Mouse (Mus musculus) heart, embryonic 12.5 days (tissue): ENCODE results near the gene Syngr1. TPM values are rescaled to one million over a fixed set of nuclear protein-coding genes. Genes with fewer than 3 reads are reported as not detected.
A peak's percentile ranks its signal among the peaks of the same experiment; 100 is the strongest.

Experiments
- ATAC-seq: fragments of 200-750 bp; cut with Nextera tagmentation; 2 replicates; pipeline ENCODE4 v1.8.0; 2017; ENCODE audit warnings: moderate TSS enrichment, moderate library complexity; ENCODE audit not compliant: insufficient number of reproducible peaks, low FRiP score
- H3K27ac ChIP-seq: fragments of 300-500 bp; sonication (generic); 2 replicates; pipeline ENCODE4 v1.5.1; 2016; ENCODE audit warnings: mild to moderate bottlenecking, moderate library complexity; ENCODE audit not compliant: poor library complexity, severe bottlenecking
- H3K27me3 ChIP-seq: fragments of 300-500 bp; sonication (generic); replicated peaks from 2 replicates; pipeline ENCODE4 v1.6.1; 2016; ENCODE audit warnings: mild to moderate bottlenecking, moderate library complexity
- H3K36me3 ChIP-seq: fragments of 300-500 bp; sonication (generic); 2 replicates; pipeline ENCODE4 v1.6.1; 2016; ENCODE audit warnings: mild to moderate bottlenecking, moderate library complexity
- H3K4me1 ChIP-seq: fragments of 300-500 bp; sonication (generic); replicated peaks from 2 replicates; pipeline ENCODE4 v1.6.1; 2016; ENCODE audit warnings: mild to moderate bottlenecking
- H3K4me2 ChIP-seq: fragments of 300-500 bp; sonication (generic); 2 replicates; pipeline ENCODE4 v1.6.1; 2016; ENCODE audit warnings: mild to moderate bottlenecking, moderate library complexity
- H3K4me3 ChIP-seq: fragments of 300-500 bp; sonication (generic); 2 replicates; pipeline ENCODE4 v1.5.1; 2016; ENCODE audit warnings: mild to moderate bottlenecking
- H3K9ac ChIP-seq: fragments of 300-500 bp; sonication (generic); 2 replicates; pipeline ENCODE4 v1.6.1; 2016; ENCODE audit warnings: mild to moderate bottlenecking, moderate library complexity
- H3K9me3 ChIP-seq: fragments of 300-500 bp; sonication (generic); replicated peaks from 2 replicates; pipeline ENCODE4 v1.6.1; 2016; ENCODE audit warnings: mild to moderate bottlenecking, moderate library complexity
- WGBS: fragments of 180-500 bp; shearing (Covaris S2); methylation state at CpG from one replicate; pipeline ENCODE4 v1.1.7; 2016; 5-methylcytosine and 5-hydroxymethylcytosine counted together
- polyA plus RNA-seq: library from polyadenylated mRNA; unstranded; fragments of >200 nt; fragmentation: Nextera tagmentation; extraction: Ambion mirVana; gene quantifications from 2 replicates; pipeline ENCODE4 v1.2.1, GENCODE M21; 2016

Gene Syngr1
- polyA plus RNA-seq, 1 experiment from 2014 or later, result 19.0 TPM

GRCm38 (mm10) chr15:80070095-80070644 lies 21.0 kb upstream of the Syngr1 start:
- ATAC-seq, result no peak

GRCm38 (mm10) chr15:80071951-80072437 lies 19.1 kb upstream of the Syngr1 start:
- ATAC-seq, result no peak
- H3K27ac ChIP-seq, result no peak overlapping the region
- H3K4me2 ChIP-seq, result no peak overlapping the region
- peaks cover 8% of the 10 kb centered on the region for H3K36me3 ChIP-seq
- no peaks in the 10 kb centered on the region for H3K27me3 ChIP-seq
- H3K4me1 ChIP-seq, result peaks cover 42% of the 10 kb centered on the region
- no peak overlapping the region for H3K4me3 ChIP-seq
- no peak overlapping the region for H3K9ac ChIP-seq
- H3K9me3 ChIP-seq, result no peaks in the 10 kb centered on the region
- 43% methylated on average over 9 of the region's 9 CpGs for WGBS

More at GRCm38 (mm10) chr15:80070095-80070644, 21.0 kb upstream of the Syngr1 start:
- Histone ChIP-seq H3K9ac (no peak overlapping the region; the same call in 1 of the 2 replicates), H3K9me3 (no peaks in the 10 kb centered on the region), H3K27me3 (no peaks in the 10 kb centered on the region), H3K4me1 (peaks cover 28% of the 10 kb centered on the region), H3K27ac (no peak overlapping the region; the same call in 1 of the 2 replicates), H3K4me2 (no peak overlapping the region), H3K36me3 (no peaks in the 10 kb centered on the region), H3K4me3 (no peak overlapping the region)
- 41% methylated on average over 8 of the region's 8 CpGs for WGBS

GRCm38 (mm10) chr15:80072579-80073255 lies 18.4 kb upstream of the Syngr1 start:
- Histone ChIP-seq H3K4me2 (no peak overlapping the region), H3K27me3 (no peaks in the 10 kb centered on the region), H3K27ac (no peak overlapping the region), H3K36me3 (peaks cover 14% of the 10 kb centered on the region), H3K4me3 (no peak overlapping the region), H3K9me3 (no peaks in the 10 kb centered on the region), H3K4me1 (peaks cover 42% of the 10 kb centered on the region), H3K9ac (no peak overlapping the region)
- 78% methylated on average over 7 of the region's 7 CpGs for WGBS
- no peak for ATAC-seq

- WGBS, result 89% methylated on average over 1 of the region's 1 CpGs
- Histone ChIP-seq H3K4me1 (peaks cover 42% of the 10 kb centered on the region), H3K27ac (no peak overlapping the region), H3K27me3 (no peaks in the 10 kb centered on the region), H3K4me2 (no peak overlapping the region), H3K9me3 (no peaks in the 10 kb centered on the region), H3K4me3 (no peak overlapping the region), H3K36me3 (peaks cover 19% of the 10 kb centered on the region), H3K9ac (no peak overlapping the region)
- no peak for ATAC-seq
These were observed 17.9 kb upstream of the Syngr1 start for GRCm38 (mm10) chr15:80073256-80073621.

DNA sequence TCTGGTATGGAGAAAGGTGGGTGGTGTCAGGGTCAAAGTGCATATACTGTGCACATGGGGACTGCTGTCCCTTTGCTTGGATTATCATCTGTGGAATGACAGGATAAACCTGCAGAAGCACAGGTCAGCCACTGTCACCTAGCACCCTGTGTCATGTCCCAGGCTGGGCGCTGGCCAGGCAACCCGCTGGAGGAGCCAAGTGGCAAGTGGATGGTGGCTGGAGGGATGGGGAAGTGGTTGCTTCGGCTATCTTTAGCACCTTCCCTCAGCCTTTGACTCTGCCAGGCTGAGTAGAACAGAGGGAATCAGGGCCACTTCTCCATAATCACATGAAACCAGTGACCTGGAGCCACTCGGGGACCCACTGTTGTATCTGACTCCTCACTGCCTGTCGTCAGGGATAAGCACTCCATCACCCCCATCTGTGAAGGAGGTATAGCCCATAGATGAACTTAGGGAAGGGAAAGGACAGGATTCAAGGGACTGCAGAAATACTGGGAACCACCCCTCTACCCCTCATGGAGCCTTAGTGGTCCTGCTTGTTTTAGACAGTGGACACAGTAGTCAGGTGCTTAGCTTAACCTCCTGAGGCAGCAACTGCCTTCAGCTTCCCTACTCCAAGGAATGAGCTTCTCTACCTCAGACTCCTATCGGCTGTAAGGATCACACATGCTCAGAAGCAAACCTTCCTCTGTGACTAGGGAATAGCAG lies 16.3 kb upstream of the Syngr1 start:
- Histone ChIP-seq H3K4me1 (peaks cover 45% of the 10 kb centered on the region), H3K9ac (no peak overlapping the region), H3K4me3 (no peak overlapping the region), H3K36me3 (peaks cover 35% of the 10 kb centered on the region), H3K27ac (no peak overlapping the region), H3K9me3 (no peaks in the 10 kb centered on the region), H3K27me3 (no peaks in the 10 kb centered on the region), H3K4me2 (no peak overlapping the region)
- no peak for ATAC-seq
- 38% methylated on average over 6 of the region's 6 CpGs for WGBS

- Histone ChIP-seq H3K27me3 (no peaks in the 10 kb centered on the region), H3K4me2 (no peak overlapping the region), H3K9me3 (no peaks in the 10 kb centered on the region), H3K36me3 (peaks cover 40% of the 10 kb centered on the region), H3K27ac (no peak overlapping the region), H3K4me3 (no peak overlapping the region), H3K9ac (no peak overlapping the region), H3K4me1 (peaks cover 45% of the 10 kb centered on the region)
- 38% methylated on average over 3 of the region's 3 CpGs for WGBS
- ATAC-seq, result no peak
These were observed 15.8 kb upstream of the Syngr1 start for GRCm38 (mm10) chr15:80075374-80075694.

GRCm38 (mm10) chr15:80075733-80076337 lies 15.3 kb upstream of the Syngr1 start:
- Histone ChIP-seq H3K36me3 (peaks cover 45% of the 10 kb centered on the region), H3K9ac (no peak overlapping the region), H3K4me3 (no peak overlapping the region), H3K4me2 (no peak overlapping the region), H3K27me3 (no peaks in the 10 kb centered on the region), H3K4me1 (peaks cover 47% of the 10 kb centered on the region), H3K27ac (peak overlapping the region; percentile 5; the same call in 1 of the 2 replicates), H3K9me3 (no peaks in the 10 kb centered on the region)
- WGBS, result 32% methylated on average over 5 of the region's 5 CpGs
- ATAC-seq, result peak; percentile 33; the same call in 1 of the 2 replicates

DNA sequence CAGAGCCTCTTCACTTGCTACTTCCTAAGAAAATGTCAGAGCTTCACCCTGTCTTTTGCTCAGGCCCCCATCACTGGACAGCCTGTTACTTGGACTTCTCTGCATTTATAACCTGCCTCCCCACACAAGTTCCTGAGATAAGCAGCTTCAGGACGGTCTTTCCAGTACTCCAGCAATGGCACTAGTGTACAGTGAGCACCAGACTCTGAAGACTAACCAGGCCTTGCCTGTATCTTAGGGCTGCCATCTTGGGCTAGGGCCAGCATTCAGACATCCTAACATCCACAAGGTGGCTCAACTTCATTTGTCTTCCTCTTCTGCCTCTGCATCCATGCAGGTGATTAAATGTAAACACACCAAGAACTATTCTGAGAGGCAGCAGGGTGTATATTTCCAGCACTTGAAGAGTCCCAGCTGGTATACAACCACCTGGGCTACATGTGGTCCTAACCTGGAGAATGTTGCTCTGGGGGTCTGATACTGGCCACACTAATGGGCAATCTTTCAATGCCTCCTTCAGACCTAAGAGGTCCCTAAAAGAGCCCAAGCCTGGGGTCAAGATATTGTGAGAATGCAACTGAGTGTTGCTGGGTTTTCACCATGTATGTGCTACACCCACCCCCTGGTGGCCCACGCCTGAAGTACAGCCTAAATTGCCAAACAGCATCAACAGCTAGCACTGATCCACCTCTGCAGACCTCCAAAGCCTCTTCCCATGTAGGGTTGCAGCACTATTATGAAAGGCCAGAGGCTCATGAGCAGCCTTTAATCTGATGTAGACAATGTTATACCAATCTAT lies 14.6 kb upstream of the Syngr1 start:
- Histone ChIP-seq H3K27me3 (no peaks in the 10 kb centered on the region), H3K4me1 (peaks cover 54% of the 10 kb centered on the region), H3K9me3 (no peaks in the 10 kb centered on the region), H3K27ac (peak overlapping the region; percentile 5; the same call in 1 of the 2 replicates), H3K9ac (no peak overlapping the region), H3K36me3 (peaks cover 52% of the 10 kb centered on the region), H3K4me3 (no peak overlapping the region), H3K4me2 (no peak overlapping the region)
- ATAC-seq, result 0 out of 2 replicates have a peak, but pooled peaks have one; percentile 43
- 1% methylated on average over 2 of the region's 2 CpGs for WGBS

GRCm38 (mm10) chr15:80078058-80078814 lies 12.9 kb upstream of the Syngr1 start:
- Histone ChIP-seq H3K9me3 (no peaks in the 10 kb centered on the region), H3K27me3 (no peaks in the 10 kb centered on the region), H3K4me2 (no peak overlapping the region), H3K27ac (no peak overlapping the region), H3K36me3 (peaks cover 59% of the 10 kb centered on the region), H3K9ac (no peak overlapping the region), H3K4me3 (no peak overlapping the region), H3K4me1 (peaks cover 52% of the 10 kb centered on the region)
- 72% methylated on average over 11 of the region's 11 CpGs for WGBS
- no peak for ATAC-seq

- ATAC-seq, result no peak
- H3K9me3 ChIP-seq, result no peaks in the 10 kb centered on the region
- H3K27ac ChIP-seq, result no peak overlapping the region
- no peak overlapping the region for H3K4me2 ChIP-seq
- H3K27me3 ChIP-seq, result no peaks in the 10 kb centered on the region
- peaks cover 52% of the 10 kb centered on the region for H3K4me1 ChIP-seq
- WGBS, result 91% methylated on average over 5 of the region's 5 CpGs
- H3K36me3 ChIP-seq, result peaks cover 59% of the 10 kb centered on the region
- no peak overlapping the region for H3K9ac ChIP-seq
- H3K4me3 ChIP-seq, result no peak overlapping the region
These were observed 11.9 kb upstream of the Syngr1 start for GRCm38 (mm10) chr15:80079129-80079668.
